Mouse (Mus musculus) cerebellum, adult (tissue): ENCODE data around the gene Uqcrc1.

Experiments
- ATAC-seq: cut with Nextera tagmentation; 2 replicates; pipeline ENCODE4 v1.9.2; 2017; ENCODE audit warnings: mild to moderate bottlenecking, moderate library complexity, mixed read lengths; ENCODE audit not compliant: insufficient number of reproducible peaks, low FRiP score, low TSS enrichment

Gene Uqcrc1

GRCm38 (mm10) chr9:108982498-108982897 lies 46.1 kb downstream of the Uqcrc1 start:
- no peak for ATAC-seq

GRCm38 (mm10) chr9:108983209-108983608 lies 46.8 kb downstream of the Uqcrc1 start:
- ATAC-seq = no peak

DNA sequence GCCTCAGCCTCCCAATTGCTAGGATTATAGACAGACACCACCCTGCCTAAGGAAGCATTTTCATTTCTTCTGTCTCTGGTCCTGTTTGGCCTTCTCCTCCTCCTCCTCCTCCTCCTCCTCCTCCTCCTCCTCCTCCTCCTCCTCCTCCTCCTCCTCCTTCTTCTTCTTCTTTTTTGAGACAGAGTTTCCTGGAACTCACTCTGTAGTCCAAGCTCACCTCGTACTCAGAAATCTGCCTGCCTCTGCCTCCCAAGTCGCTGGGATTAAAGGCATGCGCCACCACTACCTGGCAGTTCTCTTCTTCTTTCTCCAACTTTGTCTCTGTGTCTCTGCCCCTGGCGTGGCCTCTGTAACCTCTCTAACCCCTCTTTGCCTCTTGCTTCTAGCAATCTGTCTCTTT lies 49.3 kb downstream of the Uqcrc1 start, which contains the start of gene Ucn2:
Ucn2 (plus strand) TSS at position 301 of the 400 bp plus-strand sequence.
- ATAC-seq = no peak

- ATAC-seq = no peak
Measured at GRCm38 (mm10) chr9:108987704-108988350, 51.4 kb downstream of the Uqcrc1 start.

- ATAC-seq = no peak
Measured at GRCm38 (mm10) chr9:108989802-108990461, 53.5 kb downstream of the Uqcrc1 start.

DNA sequence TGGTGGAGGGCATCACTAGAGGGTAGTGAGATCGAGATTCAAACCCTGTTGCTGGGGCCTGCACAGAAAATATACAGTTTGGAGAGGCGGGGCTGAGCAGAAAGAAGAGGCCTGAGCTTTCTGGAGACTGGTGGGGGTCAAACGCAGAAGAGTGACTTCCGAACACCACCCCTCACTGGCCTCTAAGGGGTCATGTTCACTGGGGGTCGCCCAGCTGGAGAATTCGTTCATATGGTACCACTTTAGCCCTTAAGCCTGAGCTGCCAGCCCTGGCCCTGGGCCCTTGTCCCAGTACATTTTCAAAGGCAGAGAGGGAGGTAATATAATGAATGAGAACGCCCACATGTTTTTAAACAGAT lies 54.0 kb downstream of the Uqcrc1 start:
- ATAC-seq = no peak

GRCm38 (mm10) chr9:108991428-108992084 lies 55.1 kb downstream of the Uqcrc1 start, which contains the start of gene Pfkfb4:
Pfkfb4 (plus strand) TSS chr9:108991778.
- peak; percentile 88 for ATAC-seq

DNA sequence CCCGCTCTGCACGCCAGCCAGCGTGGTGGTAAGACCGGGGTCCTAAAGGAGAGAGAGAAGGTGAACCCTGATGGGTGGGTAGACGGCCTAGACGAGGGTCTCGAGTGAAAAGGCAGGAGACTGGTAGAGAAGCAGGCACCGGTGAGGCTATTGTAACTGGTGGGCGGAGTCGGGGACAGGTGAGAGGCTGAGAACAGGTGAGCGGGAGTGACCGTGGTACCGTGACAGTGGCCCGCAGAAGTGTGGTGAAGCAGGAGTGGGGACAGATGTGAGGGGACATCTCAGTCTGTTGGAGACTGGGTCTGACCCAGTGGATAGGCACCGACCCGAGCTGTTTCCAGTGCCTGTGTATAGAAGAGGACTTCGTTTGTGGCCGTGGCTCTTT lies 55.6 kb downstream of the Uqcrc1 start:
- no peak for ATAC-seq

DNA sequence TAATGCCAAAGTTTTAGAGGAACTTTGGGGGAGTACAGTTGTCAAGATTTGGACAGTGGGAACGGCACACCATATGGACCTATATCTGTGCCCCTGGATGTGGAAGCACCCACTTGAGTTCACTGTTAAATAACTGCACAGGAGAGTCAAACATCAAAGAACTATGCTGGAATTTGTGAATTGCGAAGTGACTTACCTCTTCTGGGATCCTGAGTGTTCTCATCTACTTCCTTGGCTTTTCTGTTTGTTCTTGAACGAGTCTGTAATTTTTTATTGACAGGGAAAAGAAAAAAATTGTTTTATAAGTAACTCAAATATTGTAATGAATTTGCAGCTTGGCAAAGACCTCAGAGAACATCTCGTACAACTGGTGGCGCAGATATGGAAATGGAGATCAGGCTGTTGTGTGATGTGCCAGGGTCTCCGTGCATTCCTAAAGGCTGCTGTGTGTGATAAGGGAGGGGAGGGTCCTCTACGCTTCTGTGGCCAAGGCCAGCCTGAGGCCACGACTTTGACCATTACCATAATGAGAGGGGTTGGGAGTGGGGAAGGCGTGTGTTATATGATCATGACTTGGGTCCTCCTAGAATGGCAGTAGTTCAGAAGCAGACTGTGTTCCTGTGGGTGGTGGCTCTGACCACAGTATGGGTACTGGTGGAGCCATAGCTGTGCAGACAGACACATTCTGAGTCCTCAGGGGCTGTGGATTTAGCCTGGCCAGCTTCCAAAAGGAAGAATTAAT lies 56.4 kb downstream of the Uqcrc1 start:
- no peak for ATAC-seq

- no peak for ATAC-seq
Measured at GRCm38 (mm10) chr9:108996411-108996810, 60.0 kb downstream of the Uqcrc1 start.

GRCm38 (mm10) chr9:108998287-108999166 lies 62.1 kb downstream of the Uqcrc1 start:
- ATAC-seq = no peak

- no peak for ATAC-seq
Measured at GRCm38 (mm10) chr9:108999167-108999526, 62.7 kb downstream of the Uqcrc1 start.
